Mouse (Mus musculus): ENCODE data around the gene Samd8.

- TF ChIP-seq MAFK (IDR thresholded peaks at IDR 0.05; ENCODE audit: insufficient replicate concordance, low read length) (no peak), CTCF (conservative IDR thresholded peaks at IDR 0.05 in 1 of 2, IDR thresholded peaks at IDR 0.05 in 1 of 2; ENCODE audit: low read depth in 2 of 2, low read length in 2 of 2) (no peak), MXI1 (IDR thresholded peaks at IDR 0.05; ENCODE audit: low read depth, low read length) (no peak), POLR2A (IDR thresholded peaks at IDR 0.05; ENCODE audit: low read depth, low read length) (no peak), EP300 (IDR thresholded peaks at IDR 0.05; ENCODE audit: low read length) (no peak), JUN (IDR thresholded peaks at IDR 0.05; ENCODE audit: insufficient read depth, low read depth, low read length) (no peak), MAX (IDR thresholded peaks at IDR 0.05; ENCODE audit: low read length) (no peak), HCFC1 (IDR thresholded peaks at IDR 0.05; ENCODE audit: low read depth, low read length) (no peak), USF1 (IDR thresholded peaks at IDR 0.05; ENCODE audit: low read depth, low read length) (no peak), CHD1 (IDR thresholded peaks at IDR 0.05; ENCODE audit: low read depth, low read length) (no peak), UBTF (IDR thresholded peaks at IDR 0.05; ENCODE audit: low read depth, low read length) (no peak), ZNF384 (IDR thresholded peaks at IDR 0.05; ENCODE audit: low read depth, low read length) (no peak)
These were observed 3.0 kb downstream of the Samd8 start for GRCm38 (mm10) chr14:21753367-21753766.
